Mouse (Mus musculus) spleen, adult 2 months (tissue): ENCODE results near the gene Tmem35b.

ENCODE experiments used
- CTCF ChIP-seq: fragments of 200-500 bp; IDR thresholded peaks from 2 replicates; pipeline ENCODE4 v1.5.1; 2011; ENCODE audit warnings: mild to moderate bottlenecking, inconsistent platforms; ENCODE audit not compliant: insufficient read depth, insufficient read length, insufficient replicate concordance; ENCODE audit errors: extremely low read depth
- POLR2A ChIP-seq: fragments of 200-500 bp; IDR thresholded peaks from 2 replicates; pipeline ENCODE4 v1.6.1; 2011; ENCODE audit warnings: low read depth, low read length, inconsistent platforms

- TF ChIP-seq CTCF (no peak), POLR2A (no peak)
These were observed 45.4 kb downstream of the Tmem35b start, which contains the start of gene Dlgap3 for GRCm38 (mm10) chr4:127168914-127169345.
